Mouse (Mus musculus): ENCODE measurements around the gene Syp. TPM values are rescaled to one million over a fixed set of nuclear protein-coding genes. Genes with fewer than 3 reads are reported as not detected.

The Syp gene
- polyA plus RNA-seq, 1 experiment from 2014 or later = 5.5 TPM

DNA sequence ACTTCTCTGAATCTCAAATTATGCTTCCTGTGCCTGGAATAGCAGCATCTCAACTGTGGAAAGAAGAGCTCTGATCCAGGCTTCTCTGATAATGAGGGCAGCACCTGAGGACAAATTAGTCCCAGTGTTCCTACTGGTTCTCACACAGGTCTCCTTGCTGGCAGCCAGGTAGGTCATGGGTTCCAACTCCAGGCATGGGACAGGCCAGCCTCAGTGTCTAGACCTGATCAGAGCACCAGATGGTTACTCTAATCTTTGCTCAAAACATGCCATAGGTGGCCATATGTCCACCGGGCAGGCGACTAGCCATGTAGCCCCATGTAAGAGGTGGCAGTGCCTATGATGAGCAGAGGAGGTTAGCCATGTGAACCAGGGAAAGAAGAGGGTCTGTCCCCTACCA is 50.0 kb downstream of the Syp start:
- no peak for ATAC-seq (replicated peaks; ENCODE audit: low FRiP score)
- no peak overlapping the region for H3K9ac ChIP-seq

DNA sequence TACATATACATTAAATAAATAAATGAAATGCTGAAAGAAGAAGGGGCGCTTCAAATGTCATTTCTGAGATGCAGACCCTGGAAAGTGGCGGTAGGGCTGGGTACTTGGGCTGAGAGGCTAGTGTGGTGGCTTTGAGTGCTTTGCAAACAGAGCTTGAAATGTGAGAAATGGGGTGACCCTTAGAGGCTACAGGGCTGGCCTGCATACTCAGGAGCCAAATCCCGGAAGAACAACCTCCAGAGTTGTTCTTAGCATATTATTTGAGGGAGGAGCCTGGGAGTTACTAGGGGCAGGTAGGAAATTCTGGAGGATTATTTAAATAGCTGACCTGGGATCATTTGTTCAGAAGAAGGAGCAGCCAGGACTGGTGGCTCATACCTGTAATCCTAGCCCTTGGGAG is 52.2 kb downstream of the Syp start:
- no peak overlapping the region for H3K4me3 ChIP-seq (replicated peaks)
- H3K4me1 ChIP-seq = no peaks in the 10 kb centered on the region
- H3K4me2 ChIP-seq = no peak overlapping the region
- H3K9ac ChIP-seq = no peak overlapping the region
- no peak overlapping the region for H3K27ac ChIP-seq
- H3K36me3 ChIP-seq = no peaks in the 10 kb centered on the region
- WGBS = 46% methylated on average over 3 of the region's 3 CpGs
- no peaks in the 10 kb centered on the region for H3K9me3 ChIP-seq (replicated peaks)
- no peaks in the 10 kb centered on the region for H3K27me3 ChIP-seq
- ATAC-seq (replicated peaks; ENCODE audit: low FRiP score) = no peak

More for the DNA sequence above, 50.0 kb downstream of the Syp start:
- Histone ChIP-seq H3K27ac (no peak overlapping the region), H3K27me3 (no peaks in the 10 kb centered on the region), H3K9me3 (replicated peaks) (no peaks in the 10 kb centered on the region), H3K4me3 (replicated peaks) (no peak overlapping the region), H3K4me2 (no peak overlapping the region), H3K36me3 (no peaks in the 10 kb centered on the region), H3K4me1 (no peaks in the 10 kb centered on the region)
- 87% methylated on average over 2 of the region's 2 CpGs for WGBS

DNA sequence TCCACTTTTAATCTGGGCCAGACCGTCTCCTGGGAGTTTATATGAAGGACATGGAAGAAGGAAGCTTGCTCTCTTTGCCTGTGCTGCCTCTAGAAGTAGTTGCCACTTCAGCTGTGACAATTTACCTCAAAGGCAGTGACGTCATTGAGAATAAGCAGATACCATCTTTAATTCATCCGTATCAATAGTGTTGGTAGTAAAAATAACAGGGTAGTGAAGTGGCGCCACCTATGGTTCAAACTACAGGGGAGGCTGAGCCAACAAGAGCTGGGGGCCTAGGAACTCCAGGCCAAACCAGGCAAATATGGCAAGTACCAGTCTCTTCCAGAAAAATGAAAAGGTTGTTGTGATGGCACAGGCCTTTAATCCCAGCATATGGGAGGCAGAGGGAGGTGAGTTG is 54.6 kb downstream of the Syp start:
- no peak for ATAC-seq (replicated peaks; ENCODE audit: low FRiP score)
- H3K27ac ChIP-seq = no peak overlapping the region
- no peak overlapping the region for H3K4me3 ChIP-seq (replicated peaks)
- H3K9me3 ChIP-seq (replicated peaks) = no peaks in the 10 kb centered on the region
- no peaks in the 10 kb centered on the region for H3K27me3 ChIP-seq
- H3K4me1 ChIP-seq = no peaks in the 10 kb centered on the region
- H3K9ac ChIP-seq = no peak overlapping the region
- H3K36me3 ChIP-seq = no peaks in the 10 kb centered on the region
- H3K4me2 ChIP-seq = no peak overlapping the region
- 36% methylated on average over 4 of the region's 4 CpGs for WGBS

DNA sequence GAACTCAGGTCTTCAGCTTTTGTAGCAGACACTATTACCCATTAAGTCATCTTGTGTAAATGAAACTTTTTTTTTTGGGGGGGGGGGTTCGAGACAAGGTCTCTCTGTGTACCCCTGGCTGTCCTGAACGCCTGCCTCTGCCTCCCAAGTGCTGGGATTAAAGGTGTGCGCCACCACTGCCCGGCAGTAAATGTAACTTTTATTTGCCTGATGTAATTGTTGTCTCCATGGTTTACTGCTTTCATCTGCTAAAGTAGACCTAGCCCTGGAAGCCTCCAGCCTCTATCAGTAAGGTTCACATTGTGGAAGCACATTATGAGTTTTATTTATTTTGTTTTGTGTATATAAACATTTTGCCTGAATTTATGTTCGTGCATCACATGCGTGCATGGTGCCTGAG is 58.2 kb downstream of the Syp start:
- ATAC-seq (replicated peaks; ENCODE audit: low FRiP score) = peak; percentile 40

DNA sequence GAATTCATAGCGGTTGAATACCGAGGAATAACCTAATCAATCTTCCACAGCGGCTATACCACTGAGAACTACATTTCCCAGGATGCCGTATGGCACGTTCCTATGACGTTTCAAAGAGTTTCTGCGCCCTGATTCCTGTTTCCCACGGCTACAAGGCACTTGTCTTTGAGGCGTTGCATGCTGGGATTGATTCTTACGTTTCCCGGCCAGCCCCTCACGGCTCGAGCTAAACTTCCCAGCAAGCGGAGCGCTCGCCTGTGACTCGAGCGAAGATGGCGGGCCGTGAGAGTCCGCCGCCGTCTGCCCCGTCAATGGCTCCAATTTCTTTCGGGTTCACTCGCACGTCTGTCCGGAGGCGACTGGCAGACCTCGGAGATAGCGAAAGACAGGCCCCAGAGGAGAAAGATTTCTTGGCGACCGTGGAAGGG is 58.7 kb downstream of the Syp start, which contains the start of gene Gpkow:
Gene Gpkow (plus strand): TSS at position 178 of the 428 bp plus-strand sequence.
- WGBS = 19% methylated on average over 33 of the region's 33 CpGs

More for the DNA sequence above, 58.2 kb downstream of the Syp start:
- Histone ChIP-seq H3K27ac (no peak overlapping the region), H3K9me3 (replicated peaks) (no peaks in the 10 kb centered on the region), H3K4me1 (peaks cover 7% of the 10 kb centered on the region; the same call in 1 of the 2 replicates), H3K36me3 (peaks cover 20% of the 10 kb centered on the region; the same call in 1 of the 2 replicates), H3K27me3 (no peaks in the 10 kb centered on the region), H3K4me3 (replicated peaks) (peak overlapping the region; percentile 62), H3K4me2 (peak overlapping the region; percentile 43), H3K9ac (no peak overlapping the region)
- 32% methylated on average over 6 of the region's 6 CpGs for WGBS

More for the DNA sequence above, 58.7 kb downstream of the Syp start, which contains the start of gene Gpkow:
- peak within 1 kb of the TSS; percentile 63 for H3K4me2 ChIP-seq
- peak; percentile 97 for ATAC-seq (replicated peaks; ENCODE audit: low FRiP score)
- peaks cover 25% of the 10 kb centered on the region; the same call in 1 of the 2 replicates for H3K36me3 ChIP-seq
- peaks cover 7% of the 10 kb centered on the region; the same call in 1 of the 2 replicates for H3K4me1 ChIP-seq
- peak within 1 kb of the TSS; percentile 62 for H3K4me3 ChIP-seq (replicated peaks)
- H3K27me3 ChIP-seq = no peaks in the 10 kb centered on the region
- H3K27ac ChIP-seq = no peak within 1 kb of the TSS
- no peaks in the 10 kb centered on the region for H3K9me3 ChIP-seq (replicated peaks)
- peak within 1 kb of the TSS; percentile 55 for H3K9ac ChIP-seq

Other genes with a start within 250 kb of the Syp start
- gene Foxp3, start 64.8 kb upstream of the Syp start, polyA plus RNA-seq (2015; fragmentation: Nextera tagmentation; extraction: Ambion mirVana) = not detected in 2 replicates
- gene Ppp1r3f, start 64.2 kb upstream of the Syp start, polyA plus RNA-seq (2015; fragmentation: Nextera tagmentation; extraction: Ambion mirVana) = 2.0 TPM in 2 replicates
- gene Ccdc22, start 33.0 kb upstream of the Syp start, polyA plus RNA-seq (2015; fragmentation: Nextera tagmentation; extraction: Ambion mirVana) = 29.9 and 30.5 TPM in 2 replicates
- gene Cacna1f, start 31.4 kb upstream of the Syp start, polyA plus RNA-seq (2015; fragmentation: Nextera tagmentation; extraction: Ambion mirVana) = 0.04 TPM in 1 of 2 replicates, not detected in the other
- 10.9 and 13.2 TPM in 2 replicates for gene Prickle3, start 18.8 kb downstream of the Syp start, polyA plus RNA-seq (2015; fragmentation: Nextera tagmentation; extraction: Ambion mirVana)
- 156 and 168 TPM in 2 replicates for gene Plp2, start 32.9 kb downstream of the Syp start, polyA plus RNA-seq (2015; fragmentation: Nextera tagmentation; extraction: Ambion mirVana)
- gene Magix, start 42.8 kb downstream of the Syp start, polyA plus RNA-seq (2015; fragmentation: Nextera tagmentation; extraction: Ambion mirVana) = 0.58 and 0.68 TPM in 2 replicates
- 40.3 and 42.5 TPM in 2 replicates for gene Gpkow, start 58.7 kb downstream of the Syp start, polyA plus RNA-seq (2015; fragmentation: Nextera tagmentation; extraction: Ambion mirVana)
- 35.4 and 38.6 TPM in 2 replicates for gene Wdr45, start 75.9 kb downstream of the Syp start, polyA plus RNA-seq (2015; fragmentation: Nextera tagmentation; extraction: Ambion mirVana)
- gene Gm45208, start 83.8 kb downstream of the Syp start, polyA plus RNA-seq (2015; fragmentation: Nextera tagmentation; extraction: Ambion mirVana) = 0.96 TPM in 1 of 2 replicates, not detected in the other
- 64.4 and 68.9 TPM in 2 replicates for gene Praf2, start 90.0 kb downstream of the Syp start, polyA plus RNA-seq (2015; fragmentation: Nextera tagmentation; extraction: Ambion mirVana)
- gene Ccdc120, start 112.4 kb downstream of the Syp start, polyA plus RNA-seq (2015; fragmentation: Nextera tagmentation; extraction: Ambion mirVana) = 19.6 and 20.2 TPM in 2 replicates
- gene Tfe3, start 124.1 kb downstream of the Syp start, polyA plus RNA-seq (2015; fragmentation: Nextera tagmentation; extraction: Ambion mirVana) = 26.3 and 30.9 TPM in 2 replicates
- 44.1 and 51.8 TPM in 2 replicates for gene Gripap1, start 151.3 kb downstream of the Syp start, polyA plus RNA-seq (2015; fragmentation: Nextera tagmentation; extraction: Ambion mirVana)
- 1.6 and 1.9 TPM in 2 replicates for gene Kcnd1, start 183.8 kb downstream of the Syp start, polyA plus RNA-seq (2015; fragmentation: Nextera tagmentation; extraction: Ambion mirVana)
- 40.0 and 44.8 TPM in 2 replicates for gene Otud5, start 202.9 kb downstream of the Syp start, polyA plus RNA-seq (2015; fragmentation: Nextera tagmentation; extraction: Ambion mirVana)
- 9.7 and 10.8 TPM in 2 replicates for gene Pim2, start 239.8 kb downstream of the Syp start, polyA plus RNA-seq (2015; fragmentation: Nextera tagmentation; extraction: Ambion mirVana)
- 33.7 and 35.8 TPM in 2 replicates for gene Slc35a2, start 245.6 kb downstream of the Syp start, polyA plus RNA-seq (2015; fragmentation: Nextera tagmentation; extraction: Ambion mirVana)

Data from kidney, embryonic 15.5 days (tissue).